Mouse (Mus musculus): Measurements from ENCODE around the gene Ccr6. TPM values are rescaled to one million over a fixed set of nuclear protein-coding genes. Genes with fewer than 3 reads are reported as not detected.
A peak's percentile ranks its signal among the peaks of the same experiment; 100 is the strongest.
"Not testable (repeated sequence)": the region's sequence is repeated elsewhere in the genome, so short reads cannot be mapped to it uniquely, and the experiment has no call there.

The Ccr6 gene
- polyA plus RNA-seq (2014; fragmentation: Nextera tagmentation; extraction: Ambion mirVana) = not detected in 2 replicates

DNA sequence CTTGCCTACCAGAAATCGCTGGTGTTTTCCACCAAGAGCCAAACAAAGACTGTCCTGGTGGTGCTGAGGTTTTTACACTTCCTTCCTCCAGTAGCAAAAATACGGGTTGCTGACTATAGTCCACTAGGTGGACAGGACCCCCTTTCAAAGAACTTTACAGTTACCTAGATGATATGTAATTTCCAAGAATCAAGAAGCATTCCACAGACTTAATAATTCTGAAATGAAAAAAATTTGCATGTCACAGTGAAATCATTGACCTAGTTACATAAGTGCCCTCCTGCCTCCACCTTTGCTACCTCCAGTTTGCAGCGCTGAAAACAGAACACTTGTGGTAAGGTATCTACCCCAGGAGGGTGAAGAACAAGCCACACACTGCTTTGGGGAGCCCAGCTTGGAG, at the start of gene Ccr6:
TSS of gene Ccr6 (plus strand) at position 301 of the 400 bp plus-strand sequence.
- Histone ChIP-seq H3K9ac (no peak within 1 kb of the TSS), H3K4me3 (ENCODE audit: low read depth, low read length) (no peak within 1 kb of the TSS), H3K27me3 (ENCODE audit: insufficient read depth, low read length) (no peaks in the 10 kb centered on the region), H3K4me1 (ENCODE audit: insufficient read depth) (no peaks in the 10 kb centered on the region; the same call in 1 of the 2 replicates), H3K9me3 (ENCODE audit: low read depth, low read length) (no peaks in the 10 kb centered on the region), H3K27ac (ENCODE audit: low read depth) (no peak within 1 kb of the TSS), H3K36me3 (ENCODE audit: insufficient read depth) (no peaks in the 10 kb centered on the region), H3K4me2 (no peak within 1 kb of the TSS)
- TF ChIP-seq CTCF (IDR thresholded peaks at IDR 0.05; ENCODE audit: low read depth) = no peak
- ATAC-seq (ENCODE audit: insufficient read depth) (no peak), DNase-seq (no peak)
- WGBS = 71% methylated on average over 3 of the region's 3 CpGs

- ATAC-seq (ENCODE audit: insufficient read depth) = no peak
- Histone ChIP-seq H3K4me1 (ENCODE audit: insufficient read depth) (no peaks in the 10 kb centered on the region), H3K36me3 (ENCODE audit: insufficient read depth) (peaks cover 61% of the 10 kb centered on the region), H3K4me2 (no peak overlapping the region), H3K4me3 (ENCODE audit: low read depth, low read length) (no peak overlapping the region), H3K27me3 (ENCODE audit: insufficient read depth, low read length) (no peaks in the 10 kb centered on the region), H3K27ac (ENCODE audit: low read depth) (no peak overlapping the region), H3K9ac (no peak overlapping the region), H3K9me3 (ENCODE audit: low read depth, low read length) (no peaks in the 10 kb centered on the region)
- 82% methylated on average over 8 of the region's 8 CpGs for WGBS
- no peak for TF ChIP-seq CTCF (IDR thresholded peaks at IDR 0.05; ENCODE audit: low read depth)
- DNase-seq = no peak
Observed at GRCm38 (mm10) chr17:8193678-8194077, 42.2 kb upstream of the Ccr6 start.

- H3K9ac ChIP-seq = no peak overlapping the region
- H3K4me3 ChIP-seq (ENCODE audit: low read depth, low read length) = no peak overlapping the region
- WGBS = 82% methylated on average over 8 of the region's 8 CpGs
- no peak for TF ChIP-seq CTCF (IDR thresholded peaks at IDR 0.05; ENCODE audit: low read depth)
- no peaks in the 10 kb centered on the region for H3K4me1 ChIP-seq (ENCODE audit: insufficient read depth)
- no peaks in the 10 kb centered on the region for H3K27me3 ChIP-seq (ENCODE audit: insufficient read depth, low read length)
- no peaks in the 10 kb centered on the region for H3K9me3 ChIP-seq (ENCODE audit: low read depth, low read length)
- ATAC-seq (ENCODE audit: insufficient read depth) (no peak), DNase-seq (no peak)
- peaks cover 40% of the 10 kb centered on the region for H3K36me3 ChIP-seq (ENCODE audit: insufficient read depth)
- H3K27ac ChIP-seq (ENCODE audit: low read depth) = no peak overlapping the region
- H3K4me2 ChIP-seq = no peak overlapping the region
Observed at GRCm38 (mm10) chr17:8195685-8196376, 40.0 kb upstream of the Ccr6 start.

DNA sequence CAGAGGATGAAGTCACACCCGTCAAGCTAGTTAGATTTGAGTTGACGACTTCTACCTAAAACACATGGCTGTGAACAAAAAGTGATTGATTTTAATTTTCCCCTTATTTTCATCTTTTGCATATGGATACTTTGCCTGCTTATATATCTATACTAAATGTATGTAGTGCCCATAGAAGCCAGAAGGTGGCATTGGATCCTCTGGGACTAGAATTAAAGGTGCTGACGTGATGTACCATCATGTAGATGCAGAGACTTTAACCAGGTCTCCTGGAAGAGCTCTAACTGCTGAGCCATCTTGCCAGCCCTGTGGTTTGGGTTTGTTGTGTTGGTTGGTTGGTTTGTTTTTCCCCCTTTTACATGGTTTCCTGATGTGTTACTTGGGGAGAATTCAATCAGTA, 38.2 kb upstream of the Ccr6 start:
- Histone ChIP-seq H3K27me3 (ENCODE audit: insufficient read depth, low read length) (no peaks in the 10 kb centered on the region), H3K9me3 (ENCODE audit: low read depth, low read length) (no peaks in the 10 kb centered on the region), H3K4me2 (no peak overlapping the region), H3K36me3 (ENCODE audit: insufficient read depth) (peaks cover 27% of the 10 kb centered on the region), H3K9ac (no peak overlapping the region), H3K4me3 (ENCODE audit: low read depth, low read length) (no peak overlapping the region), H3K27ac (ENCODE audit: low read depth) (no peak overlapping the region), H3K4me1 (ENCODE audit: insufficient read depth) (no peaks in the 10 kb centered on the region)
- ATAC-seq (ENCODE audit: insufficient read depth) (no peak), DNase-seq (peak; percentile 47)
- 65% methylated on average over 3 of the region's 3 CpGs for WGBS
- TF ChIP-seq CTCF (IDR thresholded peaks at IDR 0.05; ENCODE audit: low read depth) = peak; percentile 44

- H3K9ac ChIP-seq = no peak overlapping the region
Observed at GRCm38 (mm10) chr17:8199067-8199935, 36.5 kb upstream of the Ccr6 start.

DNA sequence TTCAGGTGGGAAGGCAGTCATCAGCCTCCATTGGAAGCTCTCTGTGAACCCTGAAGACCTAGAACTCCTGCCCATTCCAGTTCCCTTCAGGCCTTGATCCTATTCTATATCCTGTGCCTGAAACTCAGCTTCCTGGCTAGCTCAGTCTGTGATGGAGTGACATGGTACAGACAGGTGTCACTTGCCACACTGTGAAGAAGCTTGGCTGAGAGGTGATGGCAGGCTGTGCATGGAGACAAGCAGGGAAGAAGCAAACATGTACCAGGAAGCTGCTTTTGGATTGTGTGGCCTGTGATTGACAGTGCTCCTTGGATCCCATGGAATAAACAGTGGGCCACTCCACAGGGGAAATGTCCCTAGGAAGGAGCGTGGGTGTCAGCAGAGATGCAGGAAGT, 35.9 kb upstream of the Ccr6 start:
- H3K4me2 ChIP-seq = no peak overlapping the region
- peaks cover 13% of the 10 kb centered on the region for H3K36me3 ChIP-seq (ENCODE audit: insufficient read depth)
- no peaks in the 10 kb centered on the region for H3K4me1 ChIP-seq (ENCODE audit: insufficient read depth)
- H3K9ac ChIP-seq = no peak overlapping the region
- H3K27me3 ChIP-seq (ENCODE audit: insufficient read depth, low read length) = no peaks in the 10 kb centered on the region
- no peak overlapping the region for H3K4me3 ChIP-seq (ENCODE audit: low read depth, low read length)
- no peak for TF ChIP-seq CTCF (IDR thresholded peaks at IDR 0.05; ENCODE audit: low read depth)
- no peak overlapping the region for H3K27ac ChIP-seq (ENCODE audit: low read depth)
- no peak for DNase-seq
- no peaks in the 10 kb centered on the region for H3K9me3 ChIP-seq (ENCODE audit: low read depth, low read length)
- WGBS = 59% methylated on average over 1 of the region's 1 CpGs
- no peak for ATAC-seq (ENCODE audit: insufficient read depth)

More at GRCm38 (mm10) chr17:8199067-8199935, 36.5 kb upstream of the Ccr6 start:
- Histone ChIP-seq H3K36me3 (ENCODE audit: insufficient read depth) (peaks cover 20% of the 10 kb centered on the region), H3K27me3 (ENCODE audit: insufficient read depth, low read length) (no peaks in the 10 kb centered on the region), H3K4me3 (ENCODE audit: low read depth, low read length) (no peak overlapping the region), H3K4me1 (ENCODE audit: insufficient read depth) (no peaks in the 10 kb centered on the region), H3K27ac (ENCODE audit: low read depth) (no peak overlapping the region), H3K4me2 (no peak overlapping the region), H3K9me3 (ENCODE audit: low read depth, low read length) (no peaks in the 10 kb centered on the region)
- no peak for TF ChIP-seq CTCF (IDR thresholded peaks at IDR 0.05; ENCODE audit: low read depth)
- DNase-seq (peak; percentile 7), ATAC-seq (ENCODE audit: insufficient read depth) (no peak)
- WGBS = 85% methylated on average over 11 of the region's 11 CpGs

GRCm38 (mm10) chr17:8203487-8203886, 32.4 kb upstream of the Ccr6 start:
- ATAC-seq (ENCODE audit: insufficient read depth) = no peak
- 48% methylated on average over 1 of the region's 1 CpGs for WGBS
- no peaks in the 10 kb centered on the region for H3K27me3 ChIP-seq (ENCODE audit: insufficient read depth, low read length)

DNA sequence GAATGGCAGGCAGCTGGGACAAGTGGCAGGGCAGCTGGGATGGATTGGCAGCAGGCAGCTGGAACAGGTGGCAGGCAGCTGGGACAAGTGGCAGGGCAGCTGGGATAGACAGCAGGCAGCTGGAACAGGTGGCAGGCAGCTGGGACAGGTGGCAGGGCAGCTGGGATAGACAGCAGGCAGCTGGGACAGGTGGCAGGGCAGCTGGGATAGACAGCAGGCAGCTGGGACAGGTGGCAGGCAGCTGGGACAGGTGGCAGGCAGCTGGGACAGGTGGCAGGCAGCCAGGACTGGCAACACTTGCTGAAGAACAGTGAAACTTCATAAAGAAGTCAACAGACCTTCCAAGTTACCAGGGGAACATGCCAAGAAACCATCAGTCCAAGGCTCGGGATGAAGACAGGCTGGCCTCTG, 30.6 kb upstream of the Ccr6 start:
- not testable (repeated sequence) for ATAC-seq (ENCODE audit: insufficient read depth); H3K27ac ChIP-seq (ENCODE audit: low read depth); H3K36me3 ChIP-seq (ENCODE audit: insufficient read depth); H3K4me3 ChIP-seq (ENCODE audit: low read depth, low read length); H3K27me3 ChIP-seq (ENCODE audit: insufficient read depth, low read length); H3K4me2 ChIP-seq; H3K9ac ChIP-seq; H3K4me1 ChIP-seq (ENCODE audit: insufficient read depth); H3K9me3 ChIP-seq (ENCODE audit: low read depth, low read length)
- DNase-seq = peak; percentile 38
- 35% methylated on average over 1 of the region's 1 CpGs for WGBS

More at GRCm38 (mm10) chr17:8203487-8203886, 32.4 kb upstream of the Ccr6 start:
- no peak overlapping the region for H3K9ac ChIP-seq
- no peak overlapping the region for H3K4me2 ChIP-seq
- H3K36me3 ChIP-seq (ENCODE audit: insufficient read depth) = no peaks in the 10 kb centered on the region
- no peaks in the 10 kb centered on the region for H3K4me1 ChIP-seq (ENCODE audit: insufficient read depth)
- H3K27ac ChIP-seq (ENCODE audit: low read depth) = no peak overlapping the region
- H3K9me3 ChIP-seq (ENCODE audit: low read depth, low read length) = no peaks in the 10 kb centered on the region
- no peak overlapping the region for H3K4me3 ChIP-seq (ENCODE audit: low read depth, low read length)
- peak; percentile 52 for DNase-seq
- TF ChIP-seq CTCF (IDR thresholded peaks at IDR 0.05; ENCODE audit: low read depth) = no peak

Data from lung, embryonic 14.5 days (tissue).